Mouse (Mus musculus) forebrain, embryonic 14.5 days (tissue): ENCODE measurements around the gene Hip1. TPM values are rescaled to one million over a fixed set of nuclear protein-coding genes. Genes with fewer than 3 reads are reported as not detected.
A peak's percentile ranks its signal among the peaks of the same experiment; 100 is the strongest.
"Not testable (repeated sequence)": the region's sequence is repeated elsewhere in the genome, so short reads cannot be mapped to it uniquely, and the experiment has no call there.

Source experiments
- ATAC-seq: fragments of 200-750 bp; cut with Nextera tagmentation; 2 replicates; pipeline ENCODE4 v1.8.0; 2017; ENCODE audit warnings: mild to moderate bottlenecking, moderate library complexity
- DNase-seq: peaks from one replicate; pipeline ENCODE4 v3.0.0-alpha.2; 2015; ENCODE audit warnings: low spot score
- H3K27ac ChIP-seq: fragments of 300-500 bp; sonication (generic); 2 replicates; pipeline ENCODE4 v1.5.1; 2014; ENCODE audit warnings: low read depth, mild to moderate bottlenecking, control low read depth, low read length, moderate library complexity
- H3K27me3 ChIP-seq: fragments of 300-500 bp; sonication (generic); replicated peaks from 2 replicates; pipeline ENCODE4 v1.6.1; 2014; ENCODE audit warnings: low read length, control low read depth, mixed read lengths; ENCODE audit not compliant: control insufficient read depth, insufficient read depth
- H3K36me3 ChIP-seq: fragments of 300-500 bp; sonication (generic); 2 replicates; pipeline ENCODE4 v1.6.1; 2014; ENCODE audit warnings: low read length, control low read depth; ENCODE audit not compliant: control insufficient read depth, insufficient read depth
- H3K4me1 ChIP-seq: fragments of 300-500 bp; sonication (generic); 2 replicates; pipeline ENCODE4 v1.6.1; 2014; ENCODE audit warnings: antibody characterized with exemption, low read length, control low read depth; ENCODE audit not compliant: control insufficient read depth, insufficient read depth
- H3K4me2 ChIP-seq: fragments of 300-500 bp; sonication (generic); 2 replicates; pipeline ENCODE4 v1.6.1; 2014; ENCODE audit warnings: mild to moderate bottlenecking, control low read depth, low read length
- H3K4me3 ChIP-seq: fragments of 300-500 bp; sonication (generic); 2 replicates; pipeline ENCODE4 v1.5.1; 2014; ENCODE audit warnings: low read depth, low read length, control low read depth
- H3K9ac ChIP-seq: fragments of 300-500 bp; sonication (generic); 2 replicates; pipeline ENCODE4 v1.6.1; 2014; ENCODE audit warnings: mild to moderate bottlenecking, low read length, control low read depth, moderate library complexity
- H3K9me3 ChIP-seq: fragments of 300-500 bp; sonication (generic); replicated peaks from 2 replicates; pipeline ENCODE4 v1.6.1; 2016; ENCODE audit warnings: low read length, control low read depth, mixed read lengths; ENCODE audit not compliant: control insufficient read depth
- WGBS: fragments of 180-500 bp; shearing (Covaris S2); extraction: QIAGEN DNeasy Blood & Tissue Kit; methylation state at CpG from one replicate; pipeline ENCODE4 v1.1.7; 2014; 5-methylcytosine and 5-hydroxymethylcytosine counted together
- polyA plus RNA-seq: library from polyadenylated mRNA; unstranded; fragments of >200 nt; fragmentation: Nextera tagmentation; extraction: Ambion mirVana; gene quantifications from 2 replicates; pipeline ENCODE4 v1.2.1, GENCODE M21; 2014

Gene Hip1
- polyA plus RNA-seq, 1 experiment from 2014 or later: 24.6 TPM

DNA sequence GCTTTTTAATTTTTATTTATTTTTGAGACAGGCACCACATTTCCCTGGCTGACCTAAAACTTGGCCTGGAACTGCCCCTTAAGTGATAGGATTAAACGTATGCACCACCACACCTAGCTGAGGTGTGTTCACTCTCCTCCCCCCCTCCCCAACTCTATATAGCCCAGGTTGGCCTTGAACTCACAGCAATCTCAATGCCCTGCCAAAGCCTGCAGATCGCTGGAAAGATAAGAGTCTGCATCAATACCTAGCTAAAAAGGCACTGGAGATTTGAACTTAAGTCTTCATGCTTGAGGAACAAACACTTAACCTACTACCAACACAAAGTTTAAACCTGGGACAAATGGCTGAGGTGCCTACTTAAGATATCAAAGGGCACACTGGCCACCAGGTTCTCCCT is 52.8 kb downstream of the Hip1 start:
- no peak for ATAC-seq
- H3K4me1 ChIP-seq: peaks cover 11% of the 10 kb centered on the region
- WGBS: 92% methylated on average over 2 of the region's 2 CpGs
- no peak overlapping the region for H3K4me3 ChIP-seq
- no peak overlapping the region for H3K4me2 ChIP-seq
- H3K27me3 ChIP-seq: no peaks in the 10 kb centered on the region
- H3K9me3 ChIP-seq: no peaks in the 10 kb centered on the region
- DNase-seq: no peak
- no peak overlapping the region for H3K27ac ChIP-seq
- H3K36me3 ChIP-seq: no peaks in the 10 kb centered on the region
- H3K9ac ChIP-seq: no peak overlapping the region

- peak; percentile 22; the same call in 1 of the 2 replicates for ATAC-seq
Measured at GRCm38 (mm10) chr5:135489695-135490294, 55.1 kb downstream of the Hip1 start.

DNA sequence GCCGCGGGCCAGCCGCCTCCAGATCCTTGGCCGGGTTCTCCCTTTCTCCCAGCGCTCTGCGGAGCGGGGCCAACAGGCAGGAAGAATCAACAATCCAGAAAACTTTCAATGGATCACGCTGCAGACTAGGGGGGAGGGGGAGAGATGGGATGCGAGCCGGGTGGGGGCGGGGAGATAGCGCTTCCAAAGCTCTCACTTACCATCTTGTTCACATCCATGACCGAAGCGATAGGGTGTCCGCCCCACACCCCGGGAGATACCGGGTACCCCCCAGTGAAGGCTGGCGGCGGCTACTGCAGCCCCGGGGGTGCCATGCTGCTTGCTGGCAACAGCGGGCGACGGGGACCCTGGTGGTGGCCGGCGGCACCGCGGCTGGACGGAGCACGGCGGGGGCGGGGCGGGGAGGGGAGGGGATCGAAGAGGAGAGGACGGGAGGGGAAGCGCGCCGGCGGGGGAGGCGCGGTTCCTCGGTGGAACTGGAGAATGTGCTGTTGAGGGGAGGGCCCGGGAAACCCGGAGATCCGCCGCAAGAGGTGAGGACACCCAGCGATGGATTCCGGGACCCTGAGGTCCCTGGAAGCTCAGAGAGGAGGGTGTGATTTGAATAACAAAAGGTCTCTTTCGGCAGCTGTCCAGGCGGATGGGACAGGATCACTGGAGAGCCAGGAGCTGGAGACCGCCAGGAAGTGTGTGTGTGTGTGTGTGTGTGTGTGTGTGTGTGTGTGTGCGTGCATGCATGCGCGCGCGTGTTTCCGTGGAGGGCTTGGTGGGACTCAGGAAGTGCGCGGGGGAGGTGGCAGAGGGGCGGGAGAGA is 55.8 kb downstream of the Hip1 start:
- Histone ChIP-seq H3K9ac (peak overlapping the region; percentile 73), H3K27ac (peak overlapping the region; percentile 95), H3K4me1 (peaks cover 11% of the 10 kb centered on the region), H3K27me3 (no peaks in the 10 kb centered on the region), H3K36me3 (0 out of 2 replicates have a peak, but pooled peaks cover 3% of the 10 kb centered on the region), H3K9me3 (no peaks in the 10 kb centered on the region), H3K4me2 (peak overlapping the region; percentile 78), H3K4me3 (peak overlapping the region; percentile 50)
- DNase-seq (peak; percentile 89), ATAC-seq (peak; percentile 83)
- WGBS: under 1% methylated on average over 49 of the region's 59 CpGs

More at GRCm38 (mm10) chr5:135489695-135490294, 55.1 kb downstream of the Hip1 start:
- peak; percentile 57 for DNase-seq
- Histone ChIP-seq H3K4me2 (peak overlapping the region; percentile 78), H3K4me1 (peaks cover 11% of the 10 kb centered on the region), H3K9ac (peak overlapping the region; percentile 73), H3K27ac (peak overlapping the region; percentile 95), H3K9me3 (no peaks in the 10 kb centered on the region), H3K4me3 (peak overlapping the region; percentile 50), H3K36me3 (no peaks in the 10 kb centered on the region), H3K27me3 (no peaks in the 10 kb centered on the region)
- WGBS: under 1% methylated on average over 14 of the region's 14 CpGs

DNA sequence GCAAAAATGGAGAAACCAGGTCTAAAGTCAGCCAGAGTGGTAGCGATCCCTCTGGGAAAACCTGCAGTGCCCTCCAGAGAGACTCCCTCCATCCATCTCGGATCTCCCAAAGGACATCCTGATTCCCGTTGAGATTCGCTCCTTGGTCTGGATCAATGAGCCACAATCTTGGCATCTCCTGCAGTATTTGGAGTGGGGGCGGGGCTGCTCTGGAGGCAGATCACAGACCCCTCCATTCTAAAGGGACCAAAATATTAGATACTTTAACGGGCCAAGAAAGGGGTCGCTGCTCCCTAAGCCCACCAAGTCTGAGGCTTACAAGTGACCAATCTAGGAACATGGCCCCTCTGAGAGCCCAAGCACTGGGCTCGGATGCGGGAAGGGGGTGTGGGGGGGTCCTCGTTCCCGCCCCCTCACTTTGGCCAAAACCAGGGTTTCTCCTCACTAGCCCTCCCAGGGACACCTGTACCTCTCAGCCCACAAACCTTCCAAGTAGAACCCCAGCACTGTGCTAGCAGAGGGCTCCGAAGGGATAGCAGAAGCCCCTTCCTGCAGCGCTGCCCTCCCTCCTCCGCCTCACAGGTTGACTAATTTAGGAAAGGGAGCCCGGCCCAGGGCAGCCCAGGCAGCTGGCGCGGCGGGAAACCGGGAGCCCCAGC is 56.6 kb downstream of the Hip1 start:
- 0 out of 2 replicates have a peak, but pooled peaks cover 3% of the 10 kb centered on the region for H3K36me3 ChIP-seq
- H3K4me1 ChIP-seq: peaks cover 11% of the 10 kb centered on the region
- peak overlapping the region; percentile 78 for H3K4me2 ChIP-seq
- H3K4me3 ChIP-seq: peak overlapping the region; percentile 50
- H3K9ac ChIP-seq: peak overlapping the region; percentile 73
- under 1% methylated on average over 19 of the region's 19 CpGs for WGBS
- DNase-seq (peak; percentile 42), ATAC-seq (peak; percentile 18)
- H3K27ac ChIP-seq: peak overlapping the region; percentile 95
- no peaks in the 10 kb centered on the region for H3K9me3 ChIP-seq
- no peaks in the 10 kb centered on the region for H3K27me3 ChIP-seq

- Histone ChIP-seq H3K9me3 (no peaks in the 10 kb centered on the region), H3K36me3 (0 out of 2 replicates have a peak, but pooled peaks cover 6% of the 10 kb centered on the region), H3K4me3 (no peak overlapping the region), H3K4me2 (no peak overlapping the region), H3K9ac (no peak overlapping the region), H3K4me1 (peaks cover 11% of the 10 kb centered on the region), H3K27me3 (no peaks in the 10 kb centered on the region), H3K27ac (no peak overlapping the region)
- 92% methylated on average over 3 of the region's 3 CpGs for WGBS
- ATAC-seq (no peak), DNase-seq (no peak)
Measured at GRCm38 (mm10) chr5:135485289-135485688, 59.6 kb downstream of the Hip1 start.

GRCm38 (mm10) chr5:135483865-135484264 is 61.1 kb downstream of the Hip1 start:
- not testable (repeated sequence) for H3K27ac ChIP-seq, H3K4me2 ChIP-seq, H3K27me3 ChIP-seq, H3K9me3 ChIP-seq, H3K9ac ChIP-seq, H3K36me3 ChIP-seq, H3K4me3 ChIP-seq, H3K4me1 ChIP-seq, ATAC-seq
- DNase-seq: peak; percentile 22
- WGBS: 94% methylated on average over 6 of the region's 6 CpGs

- H3K4me2 ChIP-seq: no peak overlapping the region
- no peak for ATAC-seq
- H3K9me3 ChIP-seq: no peaks in the 10 kb centered on the region
- no peak for DNase-seq
- H3K9ac ChIP-seq: no peak overlapping the region
- no peaks in the 10 kb centered on the region for H3K4me1 ChIP-seq
- 96% methylated on average over 12 of the region's 12 CpGs for WGBS
- H3K4me3 ChIP-seq: no peak overlapping the region
- no peaks in the 10 kb centered on the region for H3K27me3 ChIP-seq
- no peak overlapping the region for H3K27ac ChIP-seq
- H3K36me3 ChIP-seq: 0 out of 2 replicates have a peak, but pooled peaks cover 2% of the 10 kb centered on the region
Measured at GRCm38 (mm10) chr5:135478877-135479600, 65.9 kb downstream of the Hip1 start.

DNA sequence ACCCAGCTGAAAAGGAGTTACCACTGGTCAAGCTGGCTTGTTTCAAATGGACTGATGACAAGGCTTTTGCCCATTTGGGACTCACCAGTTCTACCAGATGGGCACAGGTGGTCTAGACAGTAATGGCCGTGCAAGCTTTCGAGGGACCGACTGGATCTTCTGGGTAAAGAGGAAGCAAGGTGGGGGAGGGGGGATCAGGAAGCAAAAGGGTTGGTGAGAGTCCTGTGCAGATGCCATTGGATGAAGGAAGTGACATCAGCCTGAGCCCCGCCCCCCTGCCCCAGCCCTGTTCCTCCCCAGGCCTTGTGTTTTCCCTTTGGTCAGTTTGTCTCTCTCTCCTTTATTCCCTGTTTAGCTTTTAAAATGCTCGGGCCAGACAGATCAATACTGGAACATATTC is 68.7 kb downstream of the Hip1 start:
- no peaks in the 10 kb centered on the region for H3K9me3 ChIP-seq
- H3K4me2 ChIP-seq: no peak overlapping the region
- no peak overlapping the region for H3K9ac ChIP-seq
- no peak overlapping the region for H3K4me3 ChIP-seq
- no peak overlapping the region for H3K27ac ChIP-seq
- WGBS: 97% methylated on average over 5 of the region's 5 CpGs
- H3K27me3 ChIP-seq: no peaks in the 10 kb centered on the region
- ATAC-seq (no peak), DNase-seq (no peak)
- no peaks in the 10 kb centered on the region for H3K4me1 ChIP-seq
- no peaks in the 10 kb centered on the region for H3K36me3 ChIP-seq
